Mouse (Mus musculus): ENCODE results near the gene Tet1. TPM values are rescaled to one million over a fixed set of nuclear protein-coding genes. Genes with fewer than 3 reads are reported as not detected.

The Tet1 gene
- polyA plus RNA-seq, 1 experiment from 2014 or later: 14.5 TPM

Other genes with a start within 250 kb of the Tet1 start
- 3.6 and 3.7 TPM in 2 replicates for gene Stox1, start 182.9 kb downstream of the Tet1 start, polyA plus RNA-seq (2015; fragmentation: Nextera tagmentation; extraction: Ambion mirVana)
- gene Ccar1, start 116.7 kb downstream of the Tet1 start, polyA plus RNA-seq (2015; fragmentation: Nextera tagmentation; extraction: Ambion mirVana): 84.3 and 92.1 TPM in 2 replicates
- 13.7 and 16.5 TPM in 2 replicates for gene Slc25a16, start 11.6 kb upstream of the Tet1 start, polyA plus RNA-seq (2015; fragmentation: Nextera tagmentation; extraction: Ambion mirVana)
- gene Dna2, start 38.0 kb upstream of the Tet1 start, polyA plus RNA-seq (2015; fragmentation: Nextera tagmentation; extraction: Ambion mirVana): 21.1 and 21.7 TPM in 2 replicates
- 17.4 and 23.1 TPM in 2 replicates for gene Rufy2, start 71.2 kb upstream of the Tet1 start, polyA plus RNA-seq (2015; fragmentation: Nextera tagmentation; extraction: Ambion mirVana)
- 51.0 and 53.6 TPM in 2 replicates for gene Hnrnph3, start 115.2 kb upstream of the Tet1 start, polyA plus RNA-seq (2015; fragmentation: Nextera tagmentation; extraction: Ambion mirVana)
- gene Pbld2, start 115.3 kb upstream of the Tet1 start, polyA plus RNA-seq (2015; fragmentation: Nextera tagmentation; extraction: Ambion mirVana): 1.0 TPM in 2 replicates
- gene Pbld1, start 151.2 kb upstream of the Tet1 start, polyA plus RNA-seq (2015; fragmentation: Nextera tagmentation; extraction: Ambion mirVana): 0.44 and 0.55 TPM in 2 replicates
- 0.12 and 0.13 TPM in 2 replicates for gene Atoh7, start 190.7 kb upstream of the Tet1 start, polyA plus RNA-seq (2015; fragmentation: Nextera tagmentation; extraction: Ambion mirVana)